Mouse (Mus musculus): ENCODE data around the gene Gm44805. TPM values are rescaled to one million over a fixed set of nuclear protein-coding genes. Genes with fewer than 3 reads are reported as not detected.

The Gm44805 gene
- total and polyA plus RNA-seq, 3 experiments = not detected

- TF ChIP-seq ZC3H11A (IDR thresholded peaks at IDR 0.05; ENCODE audit: low read depth, low read length) = no peak
- TF ChIP-seq RCOR1 (conservative IDR thresholded peaks at IDR 0.05; ENCODE audit: low read depth, low read length) = no peak; the same call in 1 of the 2 replicates
- no peak for TF ChIP-seq PAX5 (IDR thresholded peaks at IDR 0.05; ENCODE audit: low read length)
- peak; percentile 2; the same call in 1 of the 2 replicates for TF ChIP-seq CHD2 (IDR thresholded peaks at IDR 0.05; ENCODE audit: low read length)
- TF ChIP-seq ETS1 (conservative IDR thresholded peaks at IDR 0.05; ENCODE audit: low read depth, low read length) = peak; percentile 60
- no peak for TF ChIP-seq USF2 (conservative IDR thresholded peaks at IDR 0.05; ENCODE audit: low read depth, low read length)
- TF ChIP-seq CHD1 (IDR thresholded peaks at IDR 0.05; ENCODE audit: low read depth, low read length) = no peak
- peak; percentile 67; the same call in 1 of the 2 replicates for TF ChIP-seq MAX (IDR thresholded peaks at IDR 0.05; ENCODE audit: low read length)
- TF ChIP-seq MEF2A (IDR thresholded peaks at IDR 0.05; ENCODE audit: borderline replicate concordance, low read depth, low read length) = peak; percentile 92
Observed at GRCm38 (mm10) chr7:19716055-19716682, 34.9 kb upstream of the Gm44805 start (continued).

DNA sequence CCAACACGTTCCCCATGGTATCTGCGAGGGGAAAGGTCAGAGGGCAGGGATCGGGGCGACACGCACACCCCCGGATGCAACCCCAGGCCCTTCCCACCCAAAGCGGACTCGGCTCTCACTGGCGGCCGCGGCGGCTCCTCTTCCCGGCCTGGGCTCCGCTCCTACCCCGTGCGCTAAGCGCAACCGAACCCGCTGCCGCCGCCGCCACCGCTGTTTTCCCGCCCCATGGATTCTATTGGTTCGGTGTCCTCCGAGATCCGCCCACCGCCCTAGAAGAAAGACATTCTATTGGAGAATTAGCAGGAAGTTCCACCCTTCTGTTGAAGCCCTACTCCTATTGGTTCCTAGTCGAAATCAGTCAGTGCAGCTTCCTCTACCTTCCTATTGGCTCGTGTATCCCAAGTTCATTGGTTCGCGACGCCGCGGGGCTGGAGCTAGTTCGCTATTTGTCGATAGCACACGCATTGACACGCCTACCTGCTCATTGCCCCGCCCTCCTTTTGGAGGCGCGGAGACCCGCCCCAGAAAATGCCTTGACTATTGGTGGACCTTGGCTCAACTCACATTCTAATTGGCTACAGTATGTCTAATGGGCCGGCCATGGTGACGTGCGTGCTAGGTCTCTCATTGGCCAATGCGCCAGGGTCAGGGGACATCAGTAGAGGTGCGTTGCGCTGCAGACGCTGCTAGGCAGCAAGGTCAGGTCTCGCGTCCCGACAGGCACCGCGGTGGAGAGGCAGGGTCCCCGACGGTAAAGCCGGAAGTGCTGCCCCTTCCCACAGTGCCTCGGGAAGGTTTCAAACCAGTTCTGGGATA, 34.2 kb upstream of the Gm44805 start, which contains the start of gene Tomm40:
TSS of gene Tomm40 (minus strand) at position 200 of the 816 bp plus-strand sequence.
- peaks cover 28 to 35% of the 10 kb centered on the region in 2 experiments for H3K36me3 ChIP-seq (replicated peaks in 1 of 2; ENCODE audit: control insufficient read depth in 1 of 2, insufficient read depth in 1 of 2, low read length in 1 of 2)
- H3K27me3 ChIP-seq (replicated peaks) = no peaks in the 10 kb centered on the region
- in situ Hi-C loops (cut with MboI; ENCODE audit: low pct_ligation_motif_present, low pct_unique_long_range_greater_than_20kb, low sequenced_read_pairs) = no loop called here

More for the DNA sequence above, 34.2 kb upstream of the Gm44805 start, which contains the start of gene Tomm40:
- H3K4me1 ChIP-seq (ENCODE audit: control insufficient read depth in 1 of 2, insufficient read depth in 2 of 2) = peaks cover 9 to 39% of the 10 kb centered on the region in 2 experiments; a peak in 3 of 4 replicates
- H3K9ac ChIP-seq (ENCODE audit: insufficient read depth, low read depth) = peak within 1 kb of the TSS; percentile 94
- TF ChIP-seq MEF2A (IDR thresholded peaks at IDR 0.05; ENCODE audit: borderline replicate concordance, low read depth, low read length) = no peak
- no peak for TF ChIP-seq PAX5 (IDR thresholded peaks at IDR 0.05; ENCODE audit: low read length)
- TF ChIP-seq RCOR1 (conservative IDR thresholded peaks at IDR 0.05; ENCODE audit: low read depth, low read length) = no peak
- TF ChIP-seq IRF4 (IDR thresholded peaks at IDR 0.05; ENCODE audit: low read depth, low read length) = peak; percentile 10; the same call in 1 of the 2 replicates
- TF ChIP-seq SIN3A (IDR thresholded peaks at IDR 0.05; ENCODE audit: low read length) = peak; percentile 18; the same call in 1 of the 2 replicates
- TF ChIP-seq ZMIZ1 (IDR thresholded peaks at IDR 0.05; ENCODE audit: low read depth, low read length) = peak; percentile 73
- TF ChIP-seq NRF1 (IDR thresholded peaks at IDR 0.05; ENCODE audit: low read depth, low read length) = peak; percentile 50
- peak; percentile 49 for TF ChIP-seq MAX (IDR thresholded peaks at IDR 0.05; ENCODE audit: low read length)
- peak; percentile 84 for TF ChIP-seq HCFC1 (IDR thresholded peaks at IDR 0.05; ENCODE audit: low read depth, low read length)
- peak; percentile 66 for TF ChIP-seq NELFE (IDR thresholded peaks at IDR 0.05; ENCODE audit: low read depth, low read length)
- peak; percentile 99 for TF ChIP-seq ELF1 (IDR thresholded peaks at IDR 0.05; ENCODE audit: low read depth, low read length)
- TF ChIP-seq MXI1 (IDR thresholded peaks at IDR 0.05; ENCODE audit: low read depth, low read length) = peak; percentile 73
- TF ChIP-seq ZC3H11A (IDR thresholded peaks at IDR 0.05; ENCODE audit: low read depth, low read length) = no peak
- TF ChIP-seq TBP (conservative IDR thresholded peaks at IDR 0.05; ENCODE audit: low read depth, low read length) = 0 out of 2 replicates have a peak, but pooled peaks have one; percentile 21
- TF ChIP-seq RAD21 (IDR thresholded peaks at IDR 0.05; ENCODE audit: low read depth, low read length) = no peak
- peak; percentile 97 for TF ChIP-seq CHD2 (IDR thresholded peaks at IDR 0.05; ENCODE audit: low read length)
- peak; percentile 60; the same call in 1 of the 2 replicates for TF ChIP-seq E2F4 (IDR thresholded peaks at IDR 0.05; ENCODE audit: insufficient replicate concordance, low read depth, low read length)
- peak; percentile 54; the same call in 1 of the 2 replicates for TF ChIP-seq MYC (IDR thresholded peaks at IDR 0.05; ENCODE audit: low read depth, low read length)
- no peak for TF ChIP-seq ZNF384 (IDR thresholded peaks at IDR 0.05; ENCODE audit: low read depth, low read length)
- peak; percentile 74 for TF ChIP-seq POLR2A (IDR thresholded peaks at IDR 0.05; ENCODE audit: low read depth, low read length)
- TF ChIP-seq KAT2A (IDR thresholded peaks at IDR 0.05; ENCODE audit: insufficient replicate concordance, low read length) = peak; percentile 96
- TF ChIP-seq POLR2AphosphoS2 (IDR thresholded peaks at IDR 0.05; ENCODE audit: low read depth, low read length) = no peak; the same call in 1 of the 2 replicates
- TF ChIP-seq TCF12 (IDR thresholded peaks at IDR 0.05; ENCODE audit: low read depth, low read length) = peak; percentile 72; the same call in 1 of the 2 replicates
- H3K4me3 ChIP-seq (replicated peaks in 1 of 3; ENCODE audit: low read depth in 2 of 3, low read length in 2 of 3, poor library complexity in 1 of 3) = peak within 1 kb of the TSS; percentile 88 to 92 (median 91)
- peaks cover 18% of the 10 kb centered on the region for H3K79me2 ChIP-seq (replicated peaks; ENCODE audit: control insufficient read depth, extremely low read depth, insufficient read depth, poor library complexity, severe bottlenecking)
- dilution Hi-C loops (cut with MboI; ENCODE audit: extremely low pct_ligation_motif_present, extremely low pct_unique_long_range_greater_than_20kb, low sequenced_read_pairs) = no loop called here
- H3K4me2 ChIP-seq (ENCODE audit: insufficient read depth, low read depth, poor library complexity, severe bottlenecking) = peak within 1 kb of the TSS; percentile 81
- DNase-seq (ENCODE audit: extremely low read depth) = peak; percentile 100
- H3K9me3 ChIP-seq (replicated peaks; ENCODE audit: low read length) = no peaks in the 10 kb centered on the region
- H3K27ac ChIP-seq (ENCODE audit: insufficient read depth, low read depth) = peak within 1 kb of the TSS; percentile 78
